Mouse (Mus musculus): ENCODE measurements around the gene Neurl3. TPM values are rescaled to one million over a fixed set of nuclear protein-coding genes. Genes with fewer than 3 reads are reported as not detected.

The Neurl3 gene
- total RNA-seq, 2 experiments from 2014 or later = 4.9 to 7.4 TPM

Other genes starting within 250 kb of the Neurl3 start
- gene Hs6st1, start 206.3 kb downstream of the Neurl3 start, total RNA-seq (2021) = 10 to 100 TPM; 56.2 to 62.9 TPM
- 10 to 100 TPM; 35.2 to 44.5 TPM for gene Uggt1, start 30.0 kb downstream of the Neurl3 start, total RNA-seq (2021)
- 1 to 10 TPM; 8.9 to 9.2 TPM for gene Arid5a, start 33.1 kb upstream of the Neurl3 start, total RNA-seq (2021)
- gene Kansl3, start 94.5 kb upstream of the Neurl3 start, total RNA-seq (2021) = 100 to 1,000 TPM in 1 of 2 experiments, 10 to 100 TPM in 1; 82.9 to 103 TPM
- gene Fer1l5, start 97.6 kb upstream of the Neurl3 start, total RNA-seq (2021) = under 1 TPM in 1 of 2 experiments, not detected in 1; 0.06 TPM
- gene Lman2l, start 170.6 kb upstream of the Neurl3 start, total RNA-seq (2021) = 10 to 100 TPM; 21.9 to 25.7 TPM
- gene Cnnm4, start 196.9 kb upstream of the Neurl3 start, total RNA-seq (2021) = 1 to 10 TPM; 3.9 to 4.4 TPM
- 10 to 100 TPM; 23.1 to 29.8 TPM for gene Cnnm3, start 237.2 kb upstream of the Neurl3 start, total RNA-seq (2021)

Data from adrenal gland, postnatal 10 days (tissue).